Mouse (Mus musculus) thymus, adult 2 months (tissue): Measurements from ENCODE around the gene Gm960.

ENCODE experiments used
- CTCF ChIP-seq: fragments of 200-500 bp; IDR thresholded peaks from 2 replicates; pipeline ENCODE4 v1.5.1; 2012; ENCODE audit warnings: mild to moderate bottlenecking, control low read depth, low read length, moderate library complexity, borderline replicate concordance; ENCODE audit not compliant: control insufficient read depth, poor library complexity, insufficient read depth; ENCODE audit errors: extremely low read depth
- POLR2A ChIP-seq: fragments of 200-500 bp; IDR thresholded peaks from 2 replicates; pipeline ENCODE4 v1.6.1; 2012; ENCODE audit warnings: mild to moderate bottlenecking, low read length, control low read depth, moderate library complexity; ENCODE audit not compliant: control insufficient read depth, poor library complexity, insufficient read depth; ENCODE audit errors: extremely low read depth

- TF ChIP-seq CTCF = no peak
- no peak for TF ChIP-seq POLR2A
Measured at GRCm38 (mm10) chr19:4596071-4596470, 102.4 kb downstream of the Gm960 start.
